Comparison of ENCODE assay signal across 8 mouse cellular contexts in the genomic region with DNA sequence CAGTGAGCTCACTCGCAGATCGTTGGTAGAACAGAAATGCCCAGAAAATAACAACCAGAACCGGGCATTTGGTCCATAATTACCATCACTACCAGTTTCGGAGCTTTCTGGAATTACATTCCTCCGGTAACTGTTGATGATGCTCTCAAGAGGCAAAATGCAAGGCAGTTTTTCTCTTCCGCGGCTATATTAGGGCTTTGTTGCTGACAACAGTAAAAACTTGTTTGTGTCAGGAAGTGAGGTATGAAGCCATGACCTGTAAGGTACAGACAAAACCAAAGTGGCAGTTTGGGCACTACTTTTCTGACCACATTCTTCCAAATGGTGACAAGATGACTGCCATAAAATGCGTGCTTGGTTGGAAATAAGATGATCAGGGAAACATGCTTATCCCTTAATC.
DNase-seq lines count a peak whose midpoint lies in the region; ATAC-seq and TF ChIP-seq lines count a peak whose summit lies in the region.

No protein-coding gene starts in this region.

- H3K36me3 ChIP-seq in megakaryocyte, embryonic 14.5 days (replicated peaks; ENCODE audit: low read length), result peaks cover 8% of the 10 kb centered on the region
- no peaks in the 10 kb centered on the region for H3K36me3 ChIP-seq in forebrain, embryonic 13.5 days (ENCODE audit: poor library complexity, severe bottlenecking)
- no peaks in the 10 kb centered on the region for H3K36me3 ChIP-seq in liver, embryonic 11.5 days (ENCODE audit: control insufficient read depth, insufficient read depth, low read length)
- H3K36me3 ChIP-seq in stomach, postnatal 0 days (ENCODE audit: control insufficient read depth, insufficient read depth, low read length), result no peaks in the 10 kb centered on the region

- H3K27me3 ChIP-seq in megakaryocyte, embryonic 14.5 days (replicated peaks), result no peaks in the 10 kb centered on the region
- H3K27me3 ChIP-seq in forebrain, embryonic 13.5 days, result peaks cover 72% of the 10 kb centered on the region
- H3K27me3 ChIP-seq in liver, embryonic 11.5 days (replicated peaks; ENCODE audit: control insufficient read depth, insufficient read depth, low read length), result peaks cover 63% of the 10 kb centered on the region
- 0 out of 2 replicates have a peak, but pooled peaks cover 2% of the 10 kb centered on the region for H3K27me3 ChIP-seq in stomach, postnatal 0 days (ENCODE audit: control insufficient read depth, insufficient read depth, low read length)

- H3K9ac ChIP-seq in forebrain, embryonic 13.5 days, result 0 out of 2 replicates have a peak overlapping the region, but pooled peaks have one; percentile 49
- no peak overlapping the region for H3K9ac ChIP-seq in liver, embryonic 11.5 days (ENCODE audit: low read depth, low read length)
- no peak overlapping the region for H3K9ac ChIP-seq in stomach, postnatal 0 days (ENCODE audit: low read length)

- TF ChIP-seq CTCF in stomach, postnatal 0 days (IDR thresholded peaks at IDR 0.05; ENCODE audit: low read depth), result no peak

- no peaks in the 10 kb centered on the region for H3K9me3 ChIP-seq in megakaryocyte, embryonic 14.5 days
- H3K9me3 ChIP-seq in forebrain, embryonic 13.5 days (replicated peaks), result no peaks in the 10 kb centered on the region
- no peaks in the 10 kb centered on the region for H3K9me3 ChIP-seq in liver, embryonic 11.5 days (ENCODE audit: control insufficient read depth, low read length)
- no peaks in the 10 kb centered on the region for H3K9me3 ChIP-seq in stomach, postnatal 0 days (ENCODE audit: control insufficient read depth, low read length)

- no peak for DNase-seq in liver, embryonic 11.5 days (ENCODE audit: low spot score)
- no peak for DNase-seq in stomach, postnatal 0 days (ENCODE audit: low spot score)
- no peak for DNase-seq in urinary bladder, postnatal 4 days (ENCODE audit: low spot score in 2 of 2)
- no peak for DNase-seq in spleen, adult 18-20 months

- ATAC-seq in megakaryocyte, adult 5-6 weeks (ENCODE audit: poor library complexity, severe bottlenecking), result no peak
- ATAC-seq in forebrain, embryonic 13.5 days, result no peak
- ATAC-seq in liver, embryonic 11.5 days (replicated peaks; ENCODE audit: low FRiP score), result no peak
- ATAC-seq in stomach, postnatal 0 days (ENCODE audit: low FRiP score, low TSS enrichment), result no peak
- ATAC-seq in megakaryocyte progenitor cell, adult 5-6 weeks (replicated peaks; ENCODE audit: poor library complexity), result no peak

- H3K4me2 ChIP-seq in forebrain, embryonic 13.5 days, result peak overlapping the region; percentile 100
- peak overlapping the region; percentile 100 for H3K4me2 ChIP-seq in liver, embryonic 11.5 days
- H3K4me2 ChIP-seq in stomach, postnatal 0 days (replicated peaks; ENCODE audit: low read depth), result peak overlapping the region; percentile 97

- peaks cover 61% of the 10 kb centered on the region for H3K4me1 ChIP-seq in megakaryocyte, embryonic 14.5 days
- H3K4me1 ChIP-seq in forebrain, embryonic 13.5 days, result peaks cover 46% of the 10 kb centered on the region
- peaks cover 18% of the 10 kb centered on the region for H3K4me1 ChIP-seq in liver, embryonic 11.5 days (replicated peaks; ENCODE audit: control insufficient read depth, insufficient read depth, low read length)
- H3K4me1 ChIP-seq in stomach, postnatal 0 days (replicated peaks; ENCODE audit: control insufficient read depth, insufficient read depth), result 0 out of 2 replicates have a peak, but pooled peaks cover 11% of the 10 kb centered on the region

- H3K27ac ChIP-seq in forebrain, embryonic 13.5 days, result no peak overlapping the region
- no peak overlapping the region for H3K27ac ChIP-seq in liver, embryonic 11.5 days (ENCODE audit: low read depth, low read length)
- no peak overlapping the region for H3K27ac ChIP-seq in stomach, postnatal 0 days (replicated peaks)

- TF ChIP-seq EP300 in stomach, postnatal 0 days (optimal IDR thresholded peaks at IDR 0.05), result no peak

- 31% methylated on average over 8 of the region's 8 CpGs for WGBS in forebrain, embryonic 13.5 days
- WGBS in liver, embryonic 11.5 days, result 41% methylated on average over 8 of the region's 8 CpGs
- 49% methylated on average over 8 of the region's 8 CpGs for WGBS in stomach, postnatal 0 days

- peak overlapping the region; percentile 98 for H3K4me3 ChIP-seq in megakaryocyte, embryonic 14.5 days (replicated peaks)
- peak overlapping the region; percentile 71 for H3K4me3 ChIP-seq in forebrain, embryonic 13.5 days
- H3K4me3 ChIP-seq in liver, embryonic 11.5 days (ENCODE audit: low read depth, low read length), result peak overlapping the region; percentile 75; the same call in 1 of the 2 replicates
- H3K4me3 ChIP-seq in stomach, postnatal 0 days (ENCODE audit: low read depth, low read length), result peak overlapping the region; percentile 64
